Mouse (Mus musculus): ENCODE data around the gene Gm45234. TPM values are rescaled to one million over a fixed set of nuclear protein-coding genes. Genes with fewer than 3 reads are reported as not detected.

Gene Gm45234
- polyA plus RNA-seq, 1 experiment from 2014 or later: not detected

GRCm38 (mm10) chr6:124782436-124782835 is 26.6 kb upstream of the Gm45234 start:
- 16% methylated on average over 6 of the region's 6 CpGs for WGBS

GRCm38 (mm10) chr6:124780917-124781316 is 25.1 kb upstream of the Gm45234 start:
- TF ChIP-seq CTCF (IDR thresholded peaks at IDR 0.05; ENCODE audit: low read depth) (no peak), EP300 (optimal IDR thresholded peaks at IDR 0.05) (no peak)
- H3K4me3 ChIP-seq (ENCODE audit: low read depth, low read length): no peak overlapping the region

More at GRCm38 (mm10) chr6:124782436-124782835, 26.6 kb upstream of the Gm45234 start:
- Histone ChIP-seq H3K9me3 (ENCODE audit: control insufficient read depth, low read length) (no peaks in the 10 kb centered on the region), H3K36me3 (ENCODE audit: control insufficient read depth, insufficient read depth, low read length) (no peaks in the 10 kb centered on the region), H3K27me3 (ENCODE audit: control insufficient read depth, insufficient read depth, low read length) (no peaks in the 10 kb centered on the region; the same call in 1 of the 2 replicates), H3K27ac (replicated peaks) (no peak overlapping the region), H3K4me3 (ENCODE audit: low read depth, low read length) (peak overlapping the region; percentile 8; the same call in 1 of the 2 replicates), H3K4me1 (replicated peaks; ENCODE audit: control insufficient read depth, insufficient read depth) (no peaks in the 10 kb centered on the region), H3K4me2 (replicated peaks; ENCODE audit: low read depth) (peak overlapping the region; percentile 33), H3K9ac (ENCODE audit: low read length) (no peak overlapping the region; the same call in 1 of the 2 replicates)
- TF ChIP-seq CTCF (IDR thresholded peaks at IDR 0.05; ENCODE audit: low read depth) (no peak), EP300 (optimal IDR thresholded peaks at IDR 0.05) (no peak)
- peak; percentile 22; the same call in 1 of the 2 replicates for ATAC-seq (ENCODE audit: low FRiP score, low TSS enrichment)
- DNase-seq (ENCODE audit: low spot score): no peak

GRCm38 (mm10) chr6:124779984-124780416 is 24.2 kb upstream of the Gm45234 start:
- no peaks in the 10 kb centered on the region for H3K9me3 ChIP-seq (ENCODE audit: control insufficient read depth, low read length)
- H3K27me3 ChIP-seq (ENCODE audit: control insufficient read depth, insufficient read depth, low read length): no peaks in the 10 kb centered on the region; the same call in 1 of the 2 replicates
- H3K4me2 ChIP-seq (replicated peaks; ENCODE audit: low read depth): peak overlapping the region; percentile 58
- peak overlapping the region; percentile 33 for H3K4me3 ChIP-seq (ENCODE audit: low read depth, low read length)
- TF ChIP-seq CTCF (IDR thresholded peaks at IDR 0.05; ENCODE audit: low read depth) (no peak), EP300 (optimal IDR thresholded peaks at IDR 0.05) (no peak)
- H3K4me1 ChIP-seq (replicated peaks; ENCODE audit: control insufficient read depth, insufficient read depth): no peaks in the 10 kb centered on the region
- ATAC-seq (ENCODE audit: low FRiP score, low TSS enrichment) (no peak), DNase-seq (ENCODE audit: low spot score) (no peak)
- H3K9ac ChIP-seq (ENCODE audit: low read length): peak overlapping the region; percentile 45; the same call in 1 of the 2 replicates
- H3K36me3 ChIP-seq (ENCODE audit: control insufficient read depth, insufficient read depth, low read length): no peaks in the 10 kb centered on the region
- 7% methylated on average over 10 of the region's 10 CpGs for WGBS
- no peak overlapping the region for H3K27ac ChIP-seq (replicated peaks)

More at GRCm38 (mm10) chr6:124780917-124781316, 25.1 kb upstream of the Gm45234 start:
- DNase-seq (ENCODE audit: low spot score) (no peak), ATAC-seq (ENCODE audit: low FRiP score, low TSS enrichment) (no peak)
- 84% methylated on average over 7 of the region's 7 CpGs for WGBS
- H3K27ac ChIP-seq (replicated peaks): no peak overlapping the region
- H3K27me3 ChIP-seq (ENCODE audit: control insufficient read depth, insufficient read depth, low read length): no peaks in the 10 kb centered on the region; the same call in 1 of the 2 replicates
- no peaks in the 10 kb centered on the region for H3K9me3 ChIP-seq (ENCODE audit: control insufficient read depth, low read length)
- no peak overlapping the region for H3K4me2 ChIP-seq (replicated peaks; ENCODE audit: low read depth)
- H3K4me1 ChIP-seq (replicated peaks; ENCODE audit: control insufficient read depth, insufficient read depth): no peaks in the 10 kb centered on the region
- no peak overlapping the region for H3K9ac ChIP-seq (ENCODE audit: low read length)
- no peaks in the 10 kb centered on the region for H3K36me3 ChIP-seq (ENCODE audit: control insufficient read depth, insufficient read depth, low read length)

- H3K4me1 ChIP-seq (replicated peaks; ENCODE audit: control insufficient read depth, insufficient read depth): no peaks in the 10 kb centered on the region
- H3K27me3 ChIP-seq (ENCODE audit: control insufficient read depth, insufficient read depth, low read length): no peaks in the 10 kb centered on the region; the same call in 1 of the 2 replicates
- ATAC-seq (ENCODE audit: low FRiP score, low TSS enrichment) (peak; percentile 34), DNase-seq (ENCODE audit: low spot score) (no peak)
- H3K4me2 ChIP-seq (replicated peaks; ENCODE audit: low read depth): peak within 1 kb of the TSS; percentile 58
- TF ChIP-seq EP300 (optimal IDR thresholded peaks at IDR 0.05): no peak
- no peak for TF ChIP-seq CTCF (IDR thresholded peaks at IDR 0.05; ENCODE audit: low read depth)
- 2% methylated on average over 23 of the region's 23 CpGs for WGBS
- H3K4me3 ChIP-seq (ENCODE audit: low read depth, low read length): peak within 1 kb of the TSS; percentile 33
- H3K9me3 ChIP-seq (ENCODE audit: control insufficient read depth, low read length): no peaks in the 10 kb centered on the region
- peak within 1 kb of the TSS; percentile 45; the same call in 1 of the 2 replicates for H3K9ac ChIP-seq (ENCODE audit: low read length)
- no peaks in the 10 kb centered on the region for H3K36me3 ChIP-seq (ENCODE audit: control insufficient read depth, insufficient read depth, low read length)
- H3K27ac ChIP-seq (replicated peaks): no peak within 1 kb of the TSS
Measured at GRCm38 (mm10) chr6:124779222-124779983, 23.6 kb upstream of the Gm45234 start, which contains the start of gene Lrrc23. Gene Lrrc23, minus strand, starts transcription at chr6:124779727.

GRCm38 (mm10) chr6:124770511-124770910 is 14.7 kb upstream of the Gm45234 start:
- Histone ChIP-seq H3K9ac (ENCODE audit: low read length) (no peak overlapping the region), H3K4me2 (replicated peaks; ENCODE audit: low read depth) (no peak overlapping the region), H3K4me3 (ENCODE audit: low read depth, low read length) (no peak overlapping the region), H3K4me1 (replicated peaks; ENCODE audit: control insufficient read depth, insufficient read depth) (no peaks in the 10 kb centered on the region), H3K27ac (replicated peaks) (no peak overlapping the region), H3K9me3 (ENCODE audit: control insufficient read depth, low read length) (no peaks in the 10 kb centered on the region), H3K27me3 (ENCODE audit: control insufficient read depth, insufficient read depth, low read length) (no peaks in the 10 kb centered on the region), H3K36me3 (ENCODE audit: control insufficient read depth, insufficient read depth, low read length) (no peaks in the 10 kb centered on the region)
- DNase-seq (ENCODE audit: low spot score) (no peak), ATAC-seq (ENCODE audit: low FRiP score, low TSS enrichment) (no peak)
- TF ChIP-seq CTCF (IDR thresholded peaks at IDR 0.05; ENCODE audit: low read depth): no peak
- TF ChIP-seq EP300 (optimal IDR thresholded peaks at IDR 0.05): no peak
- WGBS: 88% methylated on average over 15 of the region's 15 CpGs

- WGBS: 63% methylated on average over 7 of the region's 7 CpGs
- Histone ChIP-seq H3K4me3 (ENCODE audit: low read depth, low read length) (peak overlapping the region; percentile 63; the same call in 1 of the 2 replicates), H3K27ac (replicated peaks) (no peak overlapping the region), H3K9me3 (ENCODE audit: control insufficient read depth, low read length) (no peaks in the 10 kb centered on the region), H3K36me3 (ENCODE audit: control insufficient read depth, insufficient read depth, low read length) (no peaks in the 10 kb centered on the region), H3K9ac (ENCODE audit: low read length) (peak overlapping the region; percentile 65; the same call in 1 of the 2 replicates), H3K27me3 (ENCODE audit: control insufficient read depth, insufficient read depth, low read length) (no peaks in the 10 kb centered on the region), H3K4me1 (replicated peaks; ENCODE audit: control insufficient read depth, insufficient read depth) (no peaks in the 10 kb centered on the region), H3K4me2 (replicated peaks; ENCODE audit: low read depth) (peak overlapping the region; percentile 77; the same call in 1 of the 2 replicates)
- DNase-seq (ENCODE audit: low spot score): no peak
- no peak for ATAC-seq (ENCODE audit: low FRiP score, low TSS enrichment)
- no peak for TF ChIP-seq CTCF (IDR thresholded peaks at IDR 0.05; ENCODE audit: low read depth)
Measured at GRCm38 (mm10) chr6:124770013-124770412, 14.2 kb upstream of the Gm45234 start.
